Mouse (Mus musculus): Measurements from ENCODE around the gene Ndufb4. TPM values are rescaled to one million over a fixed set of nuclear protein-coding genes. Genes with fewer than 3 reads are reported as not detected.

Gene Ndufb4
- polyA plus RNA-seq, 1 experiment from 2014 or later = 59.0 TPM

- whole genome bisulfite sequencing = 88% methylated on average over 5 of the region's 5 CpGs
- Histone ChIP-seq H3K4me3 (ENCODE audit: low read depth, low read length) (no peak overlapping the region), H3K4me2 (ENCODE audit: low read depth, low read length) (no peak overlapping the region), H3K36me3 (replicated peaks; ENCODE audit: control insufficient read depth, insufficient read depth, low read depth, low read length) (no peaks in the 10 kb centered on the region), H3K9ac (replicated peaks; ENCODE audit: low read length) (no peak overlapping the region), H3K27me3 (ENCODE audit: control insufficient read depth, insufficient read depth, low read length) (no peaks in the 10 kb centered on the region), H3K9me3 (replicated peaks; ENCODE audit: control insufficient read depth, low read length) (no peaks in the 10 kb centered on the region), H3K27ac (replicated peaks; ENCODE audit: low read depth, low read length) (no peak overlapping the region), H3K4me1 (ENCODE audit: control insufficient read depth, insufficient read depth, low read length) (no peaks in the 10 kb centered on the region)
- ATAC-seq (replicated peaks; ENCODE audit: insufficient number of reproducible peaks, low FRiP score, low TSS enrichment, low read depth) = no peak
- DNase-seq (ENCODE audit: low spot score) = no peak
Measured at GRCm38 (mm10) chr16:37675326-37675725, 21.1 kb upstream of the Ndufb4 start.

- Histone ChIP-seq H3K27ac (replicated peaks; ENCODE audit: low read depth, low read length) (no peak overlapping the region), H3K9me3 (replicated peaks; ENCODE audit: control insufficient read depth, low read length) (no peaks in the 10 kb centered on the region), H3K36me3 (replicated peaks; ENCODE audit: control insufficient read depth, insufficient read depth, low read depth, low read length) (no peaks in the 10 kb centered on the region), H3K9ac (replicated peaks; ENCODE audit: low read length) (no peak overlapping the region), H3K27me3 (ENCODE audit: control insufficient read depth, insufficient read depth, low read length) (no peaks in the 10 kb centered on the region), H3K4me3 (ENCODE audit: low read depth, low read length) (no peak overlapping the region), H3K4me2 (ENCODE audit: low read depth, low read length) (no peak overlapping the region), H3K4me1 (ENCODE audit: control insufficient read depth, insufficient read depth, low read length) (no peaks in the 10 kb centered on the region)
- DNase-seq (ENCODE audit: low spot score) = no peak
- no peak for ATAC-seq (replicated peaks; ENCODE audit: insufficient number of reproducible peaks, low FRiP score, low TSS enrichment, low read depth)
- 44% methylated on average over 4 of the region's 4 CpGs for WGBS
Measured at GRCm38 (mm10) chr16:37670666-37671283, 16.5 kb upstream of the Ndufb4 start.

- H3K36me3 ChIP-seq (replicated peaks; ENCODE audit: control insufficient read depth, insufficient read depth, low read depth, low read length) = no peaks in the 10 kb centered on the region
- no peak overlapping the region for H3K9ac ChIP-seq (replicated peaks; ENCODE audit: low read length)
- H3K4me1 ChIP-seq (ENCODE audit: control insufficient read depth, insufficient read depth, low read length) = no peaks in the 10 kb centered on the region
- no peaks in the 10 kb centered on the region for H3K9me3 ChIP-seq (replicated peaks; ENCODE audit: control insufficient read depth, low read length)
- no peak overlapping the region for H3K4me2 ChIP-seq (ENCODE audit: low read depth, low read length)
- DNase-seq (ENCODE audit: low spot score) (no peak), ATAC-seq (replicated peaks; ENCODE audit: insufficient number of reproducible peaks, low FRiP score, low TSS enrichment, low read depth) (no peak)
- 64% methylated on average over 5 of the region's 5 CpGs for WGBS
- H3K27ac ChIP-seq (replicated peaks; ENCODE audit: low read depth, low read length) = no peak overlapping the region
- no peaks in the 10 kb centered on the region for H3K27me3 ChIP-seq (ENCODE audit: control insufficient read depth, insufficient read depth, low read length)
- no peak overlapping the region for H3K4me3 ChIP-seq (ENCODE audit: low read depth, low read length)
Measured at GRCm38 (mm10) chr16:37665394-37665935, 11.2 kb upstream of the Ndufb4 start.

- Histone ChIP-seq H3K4me3 (ENCODE audit: low read depth, low read length) (no peak overlapping the region), H3K9me3 (replicated peaks; ENCODE audit: control insufficient read depth, low read length) (no peaks in the 10 kb centered on the region), H3K27ac (replicated peaks; ENCODE audit: low read depth, low read length) (no peak overlapping the region), H3K27me3 (ENCODE audit: control insufficient read depth, insufficient read depth, low read length) (no peaks in the 10 kb centered on the region), H3K4me1 (ENCODE audit: control insufficient read depth, insufficient read depth, low read length) (no peaks in the 10 kb centered on the region), H3K36me3 (replicated peaks; ENCODE audit: control insufficient read depth, insufficient read depth, low read depth, low read length) (no peaks in the 10 kb centered on the region), H3K4me2 (ENCODE audit: low read depth, low read length) (no peak overlapping the region), H3K9ac (replicated peaks; ENCODE audit: low read length) (no peak overlapping the region)
- ATAC-seq (replicated peaks; ENCODE audit: insufficient number of reproducible peaks, low FRiP score, low TSS enrichment, low read depth) (no peak), DNase-seq (ENCODE audit: low spot score) (no peak)
- WGBS = 77% methylated on average over 9 of the region's 9 CpGs
Measured at GRCm38 (mm10) chr16:37663643-37664459, 9.6 kb upstream of the Ndufb4 start.

DNA sequence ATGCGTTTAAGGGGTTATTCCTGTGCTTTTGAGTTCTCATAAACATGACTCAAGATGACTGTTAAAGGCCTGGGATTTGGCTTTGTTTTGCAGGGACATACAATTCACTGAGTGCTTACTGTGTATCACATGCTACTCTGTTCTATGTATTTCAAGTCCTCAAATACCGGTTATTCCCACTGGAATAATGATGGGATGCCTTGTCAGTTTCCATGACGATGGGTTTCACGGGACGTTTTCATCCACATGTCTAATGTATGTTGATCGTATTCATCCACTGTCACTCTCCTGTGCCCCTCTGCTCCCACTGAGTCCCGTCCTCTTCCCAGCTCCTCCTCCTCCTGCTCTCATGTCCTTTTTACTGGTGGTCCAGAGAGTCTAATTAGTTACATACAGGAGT lies 2.5 kb upstream of the Ndufb4 start:
- DNase-seq (ENCODE audit: low spot score) = no peak
- Histone ChIP-seq H3K36me3 (replicated peaks; ENCODE audit: control insufficient read depth, insufficient read depth, low read depth, low read length) (no peaks in the 10 kb centered on the region), H3K4me2 (ENCODE audit: low read depth, low read length) (no peak overlapping the region), H3K4me3 (ENCODE audit: low read depth, low read length) (no peak overlapping the region), H3K27ac (replicated peaks; ENCODE audit: low read depth, low read length) (no peak overlapping the region), H3K9me3 (replicated peaks; ENCODE audit: control insufficient read depth, low read length) (no peaks in the 10 kb centered on the region), H3K9ac (replicated peaks; ENCODE audit: low read length) (no peak overlapping the region), H3K27me3 (ENCODE audit: control insufficient read depth, insufficient read depth, low read length) (no peaks in the 10 kb centered on the region), H3K4me1 (ENCODE audit: control insufficient read depth, insufficient read depth, low read length) (no peaks in the 10 kb centered on the region)
- WGBS = 73% methylated on average over 7 of the region's 7 CpGs
- ATAC-seq (replicated peaks; ENCODE audit: insufficient number of reproducible peaks, low FRiP score, low TSS enrichment, low read depth) = no peak

GRCm38 (mm10) chr16:37655756-37656347 lies 1.6 kb upstream of the Ndufb4 start:
- DNase-seq (ENCODE audit: low spot score) = no peak
- no peak for ATAC-seq (replicated peaks; ENCODE audit: insufficient number of reproducible peaks, low FRiP score, low TSS enrichment, low read depth)
- Histone ChIP-seq H3K27me3 (ENCODE audit: control insufficient read depth, insufficient read depth, low read length) (no peaks in the 10 kb centered on the region), H3K27ac (replicated peaks; ENCODE audit: low read depth, low read length) (no peak overlapping the region), H3K36me3 (replicated peaks; ENCODE audit: control insufficient read depth, insufficient read depth, low read depth, low read length) (no peaks in the 10 kb centered on the region), H3K4me1 (ENCODE audit: control insufficient read depth, insufficient read depth, low read length) (no peaks in the 10 kb centered on the region), H3K9ac (replicated peaks; ENCODE audit: low read length) (no peak overlapping the region), H3K4me3 (ENCODE audit: low read depth, low read length) (no peak overlapping the region), H3K4me2 (ENCODE audit: low read depth, low read length) (no peak overlapping the region), H3K9me3 (replicated peaks; ENCODE audit: control insufficient read depth, low read length) (no peaks in the 10 kb centered on the region)
- 19% methylated on average over 4 of the region's 4 CpGs for WGBS

DNA sequence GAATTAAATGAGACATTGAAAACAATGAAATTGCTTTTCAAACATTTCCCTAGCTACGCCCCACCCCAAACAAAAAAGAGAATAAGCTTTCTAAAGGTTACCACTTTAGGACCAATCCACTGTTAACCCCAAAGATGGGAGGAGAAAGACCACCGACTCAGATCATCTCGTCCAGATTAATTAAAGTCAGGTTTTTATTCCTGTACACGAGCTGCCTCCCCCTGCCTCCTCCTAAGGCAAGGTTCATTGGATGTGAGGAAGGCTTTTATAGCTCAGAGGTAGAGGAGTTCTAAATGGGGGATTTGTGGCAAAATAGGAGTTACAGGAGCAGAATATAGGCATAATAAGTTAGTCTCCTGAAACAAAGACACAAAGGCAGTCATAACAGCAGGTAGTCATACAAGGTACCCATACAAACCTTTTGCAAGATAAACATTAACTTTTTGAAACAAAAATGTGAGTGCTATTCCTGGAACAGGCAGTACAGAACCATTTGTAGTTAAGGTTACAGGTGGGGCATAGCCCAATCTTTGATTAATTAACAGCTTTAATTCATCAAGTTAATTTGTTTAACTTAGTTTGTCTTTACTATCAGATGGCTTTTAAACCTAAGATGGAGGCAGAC lies 690 bp upstream of the Ndufb4 start:
- WGBS = 64% methylated on average over 4 of the region's 4 CpGs
- H3K36me3 ChIP-seq (replicated peaks; ENCODE audit: control insufficient read depth, insufficient read depth, low read depth, low read length) = no peaks in the 10 kb centered on the region
- H3K9me3 ChIP-seq (replicated peaks; ENCODE audit: control insufficient read depth, low read length) = no peaks in the 10 kb centered on the region
- H3K4me3 ChIP-seq (ENCODE audit: low read depth, low read length) = no peak overlapping the region
- no peak overlapping the region for H3K4me2 ChIP-seq (ENCODE audit: low read depth, low read length)
- no peak overlapping the region for H3K9ac ChIP-seq (replicated peaks; ENCODE audit: low read length)
- DNase-seq (ENCODE audit: low spot score) = no peak
- H3K27ac ChIP-seq (replicated peaks; ENCODE audit: low read depth, low read length) = no peak overlapping the region
- H3K4me1 ChIP-seq (ENCODE audit: control insufficient read depth, insufficient read depth, low read length) = no peaks in the 10 kb centered on the region
- peak; percentile 7; the same call in 1 of the 2 replicates for ATAC-seq (replicated peaks; ENCODE audit: insufficient number of reproducible peaks, low FRiP score, low TSS enrichment, low read depth)
- no peaks in the 10 kb centered on the region for H3K27me3 ChIP-seq (ENCODE audit: control insufficient read depth, insufficient read depth, low read length)
